ENCODE assay signal across 28 mouse cellular contexts in the genomic region with DNA sequence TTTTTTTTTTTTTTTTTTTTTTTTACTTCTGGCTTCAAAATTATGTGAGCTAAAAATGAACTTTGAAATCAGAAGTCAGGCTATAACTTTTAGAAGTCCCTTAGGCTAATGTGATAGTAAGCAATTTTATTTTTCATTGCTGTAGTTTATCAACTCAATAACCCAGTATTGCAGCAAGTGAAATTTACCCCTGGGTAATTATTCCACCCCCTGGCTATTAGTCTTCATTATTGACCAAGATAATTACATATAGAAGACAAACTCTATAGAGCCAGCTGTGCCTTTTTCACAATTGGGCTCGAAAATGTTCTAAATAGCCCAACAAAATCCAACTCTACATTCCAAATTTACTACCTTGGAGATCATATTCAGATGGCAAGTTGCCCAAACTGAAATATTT.
"Had no signal": no experiment of that assay in that cellular context is flagged by ENCODE, and none has a peak within 500 bp of the region (broad histone marks: within the 10 kb centered on the region; RNA-seq: fewer than 3 reads in every experiment).

No protein-coding gene starts in this region.

- DNase-seq: cerebellum, adult 18-20 months; cerebellum, adult 2 months; cerebellum, adult 9-10 months; cerebellum, adult 9-11 months; cerebellum, postnatal 10 days; cerebellum, postnatal 14 days; cerebellum, postnatal 25 days; cerebellum, postnatal 36 days; embryo, embryonic 11 days; forebrain, postnatal 0 days; gastrocnemius, adult 2 months; gastrocnemius, postnatal 10 days; gastrocnemius, postnatal 14 days; gastrocnemius, postnatal 25 days; heart, adult 11 months; heart, adult 18-20 months; heart, adult 2 months had no signal

- H3K9ac ChIP-seq: embryonic facial prominence, embryonic 12.5 days; embryonic facial prominence, embryonic 13.5 days; embryonic facial prominence, embryonic 15.5 days; forebrain, embryonic 12.5 days; forebrain, embryonic 13.5 days; forebrain, embryonic 15.5 days; forebrain, postnatal 0 days had no signal

- ATAC-seq: forebrain, embryonic 13.5 days; forebrain, embryonic 14.5 days; forebrain, embryonic 15.5 days; forebrain, embryonic 16.5 days; forebrain, postnatal 0 days had no signal

- H3K36me3 ChIP-seq: embryonic facial prominence, embryonic 10.5 days; embryonic facial prominence, embryonic 12.5 days; embryonic facial prominence, embryonic 13.5 days; embryonic facial prominence, embryonic 15.5 days; forebrain, embryonic 10.5 days; forebrain, embryonic 12.5 days; forebrain, embryonic 15.5 days had no signal

- H3K4me2 ChIP-seq: embryonic facial prominence, embryonic 12.5 days; embryonic facial prominence, embryonic 13.5 days; embryonic facial prominence, embryonic 15.5 days; forebrain, embryonic 12.5 days; forebrain, embryonic 13.5 days; forebrain, embryonic 15.5 days had no signal

- H3K9me3 ChIP-seq: embryonic facial prominence, embryonic 10.5 days; embryonic facial prominence, embryonic 12.5 days; embryonic facial prominence, embryonic 13.5 days; embryonic facial prominence, embryonic 15.5 days; forebrain, embryonic 10.5 days; forebrain, embryonic 12.5 days; forebrain, embryonic 13.5 days; forebrain, embryonic 15.5 days had no signal

- H3K27ac ChIP-seq: embryonic facial prominence, embryonic 10.5 days; embryonic facial prominence, embryonic 12.5 days; embryonic facial prominence, embryonic 13.5 days; embryonic facial prominence, embryonic 15.5 days; forebrain, embryonic 10.5 days; forebrain, embryonic 12.5 days; forebrain, embryonic 13.5 days; forebrain, embryonic 15.5 days; gastrocnemius, adult 2 months; heart, adult 2 months had no signal

- H3K27me3 ChIP-seq: embryonic facial prominence, embryonic 12.5 days; embryonic facial prominence, embryonic 13.5 days; embryonic facial prominence, embryonic 15.5 days; forebrain, embryonic 12.5 days; forebrain, embryonic 13.5 days; forebrain, embryonic 15.5 days had no signal

- H3K4me1 ChIP-seq: embryonic facial prominence, embryonic 10.5 days; embryonic facial prominence, embryonic 12.5 days; embryonic facial prominence, embryonic 13.5 days; embryonic facial prominence, embryonic 15.5 days; forebrain, embryonic 10.5 days; forebrain, embryonic 12.5 days; forebrain, embryonic 13.5 days; forebrain, embryonic 15.5 days had no signal

- H3K4me3 ChIP-seq: embryonic facial prominence, embryonic 10.5 days; embryonic facial prominence, embryonic 12.5 days; embryonic facial prominence, embryonic 13.5 days; embryonic facial prominence, embryonic 15.5 days; erythroblast, embryonic 14.5 days; forebrain, embryonic 10.5 days; forebrain, embryonic 12.5 days; forebrain, embryonic 13.5 days; forebrain, embryonic 15.5 days; gastrocnemius, adult 2 months; heart, adult 2 months had no signal
